Mouse (Mus musculus): ENCODE measurements around the gene Chchd6.

GRCm38 (mm10) chr6:89596510-89596909 lies 1.1 kb upstream of the Chchd6 start:
- TF ChIP-seq CTCF (IDR thresholded peaks at IDR 0.05; ENCODE audit: extremely low read depth, insufficient read depth, low read length) (no peak), POLR2A (IDR thresholded peaks at IDR 0.05; ENCODE audit: extremely low read depth, insufficient read depth, low read length) (no peak)
